Mouse (Mus musculus): ENCODE data around the gene Rnf186. TPM values are rescaled to one million over a fixed set of nuclear protein-coding genes. Genes with fewer than 3 reads are reported as not detected.

Gene Rnf186
- total RNA-seq (2021), result not detected

GRCm38 (mm10) chr4:138966866-138967265 lies at the start of gene Rnf186:
Rnf186 (plus strand) TSS chr4:138967112.
- intact Hi-C loops (cut with DNase I), result no loop called here

GRCm38 (mm10) chr4:138917282-138917681 lies 49.6 kb upstream of the Rnf186 start:
- no peak for DNase-seq (ENCODE audit: low spot score)
- intact Hi-C loops (cut with DNase I), result no loop called here

More at GRCm38 (mm10) chr4:138966866-138967265, at the start of gene Rnf186:
- DNase-seq (ENCODE audit: low spot score), result no peak

- DNase-seq (ENCODE audit: low spot score), result no peak
- intact Hi-C loops (cut with DNase I), result loop anchor here (1.0 to 10.0 kb wide), 4 partner anchors 51 to 413 kb away; partner anchors contain the start of gene Tmco4
These were observed 45.4 kb upstream of the Rnf186 start for GRCm38 (mm10) chr4:138921254-138922130.

DNA sequence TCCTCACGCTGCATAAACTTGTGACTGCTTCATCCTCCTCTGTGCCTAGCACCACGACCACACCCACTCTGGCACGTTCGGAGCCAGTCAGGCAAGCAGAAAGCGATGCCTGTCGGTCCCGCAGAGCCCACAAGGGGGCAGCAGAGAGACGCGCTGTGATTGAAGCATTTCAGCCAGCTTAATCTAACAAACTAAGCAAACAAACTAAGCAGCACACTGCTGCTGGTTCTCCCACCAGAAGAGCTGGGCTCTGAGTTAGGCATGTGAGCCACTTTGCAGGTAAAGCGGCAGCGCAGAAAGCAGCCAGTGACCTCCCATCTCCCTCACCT lies 44.8 kb upstream of the Rnf186 start:
- intact Hi-C loops (cut with DNase I), result loop anchor here (1.0 to 10.0 kb wide), 4 partner anchors 51 to 413 kb away; partner anchors contain the start of gene Tmco4
- DNase-seq (ENCODE audit: low spot score), result peak; percentile 87

- no peak for DNase-seq (ENCODE audit: low spot score)
- intact Hi-C loops (cut with DNase I), result loop anchor here (10.0 kb wide), 1 partner anchor 409 kb away; no protein-coding TSS in a partner anchor
These were observed 41.4 kb upstream of the Rnf186 start for GRCm38 (mm10) chr4:138925561-138925960.

- DNase-seq (ENCODE audit: low spot score), result no peak
- intact Hi-C loops (cut with DNase I), result no loop called here
These were observed 33.0 kb upstream of the Rnf186 start for GRCm38 (mm10) chr4:138933862-138934261.

DNA sequence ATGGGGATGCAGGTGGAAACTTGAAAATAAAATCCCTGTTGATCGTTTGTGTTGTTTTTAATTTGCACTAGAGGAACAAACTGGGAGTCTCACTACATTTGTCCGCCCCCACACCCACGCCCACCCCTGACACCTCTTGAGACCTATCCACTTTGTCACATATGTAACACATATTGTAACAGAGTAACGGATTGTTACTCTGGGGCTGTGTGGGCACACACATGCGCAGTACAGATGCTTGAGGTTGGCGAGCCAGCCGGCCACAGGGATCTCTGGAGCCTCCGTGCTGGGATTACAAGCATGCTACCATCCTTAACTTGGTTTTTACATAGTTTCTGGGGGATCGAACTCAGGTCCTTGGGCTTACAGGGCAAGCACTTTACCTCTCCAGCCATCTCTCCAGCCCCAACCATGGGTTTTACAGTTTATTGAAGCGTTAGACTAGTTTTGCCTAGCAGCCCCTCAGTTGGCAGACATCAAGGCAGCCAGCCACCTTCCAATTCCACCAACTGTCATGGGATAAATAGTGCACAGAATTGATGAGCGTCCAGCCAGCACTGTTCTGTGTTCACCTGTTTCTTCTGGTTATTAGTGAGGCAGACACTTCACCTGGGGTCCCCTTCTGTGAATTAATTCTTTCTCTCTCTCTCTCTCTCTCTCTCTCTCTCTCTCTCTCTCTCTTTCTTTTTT lies 32.3 kb upstream of the Rnf186 start:
- intact Hi-C loops (cut with DNase I), result no loop called here
- DNase-seq (ENCODE audit: low spot score), result no peak

DNA sequence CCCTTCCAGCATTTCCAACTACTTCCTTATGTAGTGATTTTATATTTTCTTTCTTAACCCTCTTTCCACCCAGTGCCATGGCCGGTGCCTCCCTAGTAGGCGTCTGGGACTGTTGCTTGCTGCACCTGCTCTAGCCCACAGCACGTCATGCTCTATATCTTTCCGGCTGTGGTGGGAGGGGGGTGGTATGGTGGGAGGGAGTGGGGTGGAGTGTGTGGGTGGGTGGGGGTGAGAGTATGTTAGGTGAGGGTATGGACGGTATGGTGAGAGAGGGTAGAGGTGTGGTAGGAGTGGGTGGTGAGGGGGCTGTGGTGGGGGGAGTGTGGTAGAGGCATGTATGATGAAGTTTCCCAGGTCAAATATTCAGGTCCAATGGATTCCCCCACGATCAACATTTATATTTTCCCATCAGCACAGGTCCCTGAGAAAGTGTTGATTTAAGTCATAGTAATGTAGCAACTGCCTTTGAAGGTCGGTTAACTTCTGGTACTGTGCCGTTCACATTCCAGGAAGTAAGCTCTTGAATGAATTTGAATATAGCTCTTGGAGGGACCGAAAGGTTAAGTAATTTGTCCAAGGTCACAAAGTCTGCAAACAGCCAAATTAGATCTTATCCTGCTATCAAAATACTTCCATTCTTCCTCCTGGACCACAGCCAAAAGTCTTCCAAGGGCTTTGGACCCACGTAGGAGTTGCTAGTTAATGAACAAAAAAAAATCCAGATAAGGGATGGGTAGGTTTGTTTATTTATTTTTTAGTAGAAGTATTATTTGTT lies 28.2 kb upstream of the Rnf186 start:
- intact Hi-C loops (cut with DNase I), result no loop called here
- no peak for DNase-seq (ENCODE audit: low spot score)

DNA sequence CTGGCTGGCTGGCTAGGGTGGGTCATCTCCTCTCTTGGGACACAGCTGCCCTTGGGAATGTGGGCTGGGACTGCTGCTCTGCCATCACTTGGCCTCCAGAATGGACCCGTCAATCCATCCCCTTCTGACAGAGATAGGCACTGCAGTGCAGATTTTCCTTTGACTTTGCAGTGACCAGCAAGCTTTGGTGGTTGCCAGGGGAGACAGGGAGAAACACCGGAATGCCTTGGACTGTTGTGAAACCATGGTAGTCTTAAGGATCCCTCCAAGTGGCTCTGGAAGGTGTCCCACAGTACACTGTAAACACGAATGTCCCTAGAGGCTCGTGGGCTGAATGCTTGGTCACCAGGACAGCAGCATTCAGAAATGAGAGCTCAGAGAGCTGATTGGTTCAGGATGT lies 27.4 kb upstream of the Rnf186 start:
- DNase-seq (ENCODE audit: low spot score), result no peak
- intact Hi-C loops (cut with DNase I), result no loop called here

GRCm38 (mm10) chr4:138941401-138941800 lies 25.5 kb upstream of the Rnf186 start:
- intact Hi-C loops (cut with DNase I), result no loop called here
- DNase-seq (ENCODE audit: low spot score), result no peak

GRCm38 (mm10) chr4:138941966-138942365 lies 24.9 kb upstream of the Rnf186 start:
- intact Hi-C loops (cut with DNase I), result no loop called here
- no peak for DNase-seq (ENCODE audit: low spot score)

- intact Hi-C loops (cut with DNase I), result no loop called here
- peak; percentile 52 for DNase-seq (ENCODE audit: low spot score)
These were observed 23.2 kb upstream of the Rnf186 start for GRCm38 (mm10) chr4:138943730-138944129.

- no peak for DNase-seq (ENCODE audit: low spot score)
- intact Hi-C loops (cut with DNase I), result no loop called here
These were observed 18.7 kb upstream of the Rnf186 start for GRCm38 (mm10) chr4:138948257-138948656.

DNA sequence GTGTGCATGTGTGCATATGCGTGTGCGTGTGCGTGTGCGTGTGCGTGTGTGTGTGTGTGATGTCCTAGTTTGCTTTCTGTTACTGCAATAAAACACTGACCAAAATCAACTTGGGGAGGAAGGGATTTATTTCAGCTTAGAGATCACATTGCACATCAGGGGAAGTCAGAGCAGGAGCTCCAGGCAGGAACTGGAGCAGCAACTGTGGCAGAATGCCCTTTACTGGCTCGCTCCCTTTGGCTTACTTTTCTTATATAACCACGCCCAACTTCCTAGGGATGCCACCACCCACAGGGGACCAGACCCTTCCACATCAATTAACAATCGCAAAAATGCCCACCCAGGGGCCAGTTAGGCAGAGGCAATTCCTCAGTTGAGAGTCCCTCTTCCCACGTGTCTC lies 8.3 kb upstream of the Rnf186 start:
- no peak for DNase-seq (ENCODE audit: low spot score)
- intact Hi-C loops (cut with DNase I), result no loop called here

GRCm38 (mm10) chr4:138959120-138959519 lies 7.8 kb upstream of the Rnf186 start:
- intact Hi-C loops (cut with DNase I), result no loop called here
- no peak for DNase-seq (ENCODE audit: low spot score)

GRCm38 (mm10) chr4:138959926-138960325 lies 7.0 kb upstream of the Rnf186 start:
- no peak for DNase-seq (ENCODE audit: low spot score)
- intact Hi-C loops (cut with DNase I), result no loop called here

DNA sequence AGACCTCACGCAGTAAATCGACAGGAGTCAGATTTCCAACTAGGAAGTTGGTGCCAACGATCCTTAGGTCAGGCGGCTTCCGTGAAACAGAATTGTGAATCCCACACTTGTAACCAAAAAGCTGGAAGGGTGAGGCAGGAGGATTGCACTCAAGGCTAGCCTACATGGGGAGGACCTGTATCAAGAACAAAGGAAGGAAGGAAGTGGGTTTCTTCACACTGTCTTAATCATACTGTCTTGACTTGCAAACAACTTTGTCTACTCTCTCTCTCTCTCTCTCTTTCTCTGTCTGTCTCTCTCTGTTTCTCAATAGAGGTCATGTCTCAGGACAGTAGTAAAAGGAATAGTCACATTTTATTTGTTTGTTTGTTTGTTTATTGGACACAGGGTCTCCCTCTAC lies 4.2 kb upstream of the Rnf186 start:
- intact Hi-C loops (cut with DNase I), result no loop called here

DNA sequence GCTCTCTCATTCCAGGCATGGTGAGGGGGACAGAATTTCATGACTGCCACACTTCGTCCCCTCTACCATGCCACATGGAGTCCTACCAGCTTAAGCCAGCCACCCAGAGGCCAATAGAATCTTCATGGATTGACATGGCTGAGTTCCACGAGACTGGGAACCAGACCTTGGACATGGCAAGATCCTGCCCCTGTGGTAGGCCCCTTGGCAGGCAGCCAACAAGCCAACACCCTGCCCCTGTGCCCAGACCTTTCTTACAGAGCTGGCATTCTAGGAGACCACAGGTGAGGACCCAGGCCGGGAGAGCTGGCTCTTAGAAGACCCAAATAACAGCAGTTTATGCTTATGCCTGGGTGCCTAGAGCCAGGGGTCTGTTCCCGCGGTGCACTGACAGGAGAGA lies 1.0 kb upstream of the Rnf186 start:
- no peak for DNase-seq (ENCODE audit: low spot score)
- intact Hi-C loops (cut with DNase I), result no loop called here

More for the DNA sequence above, 4.2 kb upstream of the Rnf186 start:
- DNase-seq (ENCODE audit: low spot score), result no peak

DNA sequence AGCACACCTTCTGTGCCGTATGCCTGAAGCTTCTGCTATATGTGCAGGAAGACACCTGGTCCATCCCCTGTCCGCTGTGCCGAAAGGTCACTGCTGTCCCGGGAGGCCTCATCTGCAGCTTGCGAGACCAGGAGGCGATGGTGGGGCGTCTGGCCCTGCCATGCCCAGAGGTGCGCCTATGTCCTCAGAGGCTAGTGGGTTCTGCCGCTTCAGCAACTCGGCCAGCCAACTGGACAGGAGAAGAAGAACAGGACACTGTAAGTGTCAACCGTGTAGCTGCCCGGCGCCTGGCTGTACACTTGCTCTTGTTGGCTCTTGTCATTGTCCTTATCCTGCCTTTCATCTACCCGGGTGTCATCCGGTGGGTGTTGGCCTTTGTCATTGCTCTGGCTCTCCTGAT lies 573 bp downstream of the Rnf186 start:
- intact Hi-C loops (cut with DNase I), result no loop called here
- DNase-seq (ENCODE audit: low spot score), result no peak

DNA sequence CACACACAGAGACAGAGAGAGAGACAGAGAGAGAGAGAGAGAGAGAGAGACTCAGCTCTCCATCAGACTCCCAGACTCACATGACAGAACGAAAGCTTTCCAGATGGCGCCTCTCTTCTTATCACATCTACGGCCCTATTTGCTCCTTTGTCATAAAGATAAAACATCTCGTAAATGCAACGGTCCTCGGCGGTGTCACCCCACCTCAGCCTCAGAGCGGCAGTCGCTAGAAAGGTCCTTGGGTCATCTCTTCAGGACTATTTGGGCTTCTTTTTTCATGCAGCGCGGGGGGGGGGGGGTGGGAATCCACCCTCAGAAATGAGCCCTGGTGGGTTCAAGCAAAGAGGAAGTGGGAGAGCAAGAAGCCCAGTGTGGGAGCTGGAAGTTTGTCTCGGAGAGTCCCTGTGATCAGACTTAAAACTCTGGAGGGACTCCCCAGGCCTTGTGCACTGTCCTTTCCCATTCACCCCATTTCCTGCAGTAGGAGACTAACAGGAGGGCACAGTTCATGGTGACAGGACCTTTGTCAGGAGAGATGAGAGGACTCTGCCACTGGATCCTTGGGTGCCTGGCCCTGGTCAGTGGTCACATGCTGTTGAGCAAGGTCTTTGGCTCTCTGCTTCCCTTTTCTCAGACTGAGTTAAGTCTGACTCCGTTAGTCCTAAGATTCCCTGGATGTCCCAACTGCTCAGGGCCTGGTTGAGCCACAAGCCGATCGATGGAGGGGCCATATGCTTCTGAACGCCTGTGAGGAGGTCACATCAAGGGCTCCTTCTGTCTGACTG lies 2.1 kb downstream of the Rnf186 start:
- no peak for DNase-seq (ENCODE audit: low spot score)
- intact Hi-C loops (cut with DNase I), result no loop called here
